Mouse (Mus musculus): ENCODE measurements around the gene Igf2.

- no peak for TF ChIP-seq E2F4 (IDR thresholded peaks at IDR 0.05; ENCODE audit: insufficient replicate concordance, low read depth, low read length)
- no peak for TF ChIP-seq USF1 (IDR thresholded peaks at IDR 0.05; ENCODE audit: low read depth, low read length)
- TF ChIP-seq MYC (IDR thresholded peaks at IDR 0.05; ENCODE audit: low read depth, low read length), result no peak
- TF ChIP-seq CHD2 (IDR thresholded peaks at IDR 0.05; ENCODE audit: low read length), result no peak
- TF ChIP-seq POLR2A (IDR thresholded peaks at IDR 0.05; ENCODE audit: low read depth, low read length), result no peak
- TF ChIP-seq EP300 (IDR thresholded peaks at IDR 0.05; ENCODE audit: low read length), result no peak
Measured at GRCm38 (mm10) chr7:142653726-142654125, 12.9 kb downstream of the Igf2 start.

Measured in CH12.LX (cell line).